Mouse (Mus musculus) heart, adult 2 months (tissue): ENCODE data around the gene Pla2g6.

Source experiments
- EP300 ChIP-seq: fragments of 200-500 bp; IDR thresholded peaks from 2 replicates; pipeline ENCODE4 v1.6.1; 2011; ENCODE audit warnings: low read depth, low read length, control low read depth; ENCODE audit not compliant: insufficient read depth
- POLR2A ChIP-seq: fragments of 200-500 bp; IDR thresholded peaks from 2 replicates; pipeline ENCODE4 v1.6.1; 2011; ENCODE audit warnings: mild to moderate bottlenecking, low read depth, low read length, control low read depth; ENCODE audit not compliant: insufficient read depth

DNA sequence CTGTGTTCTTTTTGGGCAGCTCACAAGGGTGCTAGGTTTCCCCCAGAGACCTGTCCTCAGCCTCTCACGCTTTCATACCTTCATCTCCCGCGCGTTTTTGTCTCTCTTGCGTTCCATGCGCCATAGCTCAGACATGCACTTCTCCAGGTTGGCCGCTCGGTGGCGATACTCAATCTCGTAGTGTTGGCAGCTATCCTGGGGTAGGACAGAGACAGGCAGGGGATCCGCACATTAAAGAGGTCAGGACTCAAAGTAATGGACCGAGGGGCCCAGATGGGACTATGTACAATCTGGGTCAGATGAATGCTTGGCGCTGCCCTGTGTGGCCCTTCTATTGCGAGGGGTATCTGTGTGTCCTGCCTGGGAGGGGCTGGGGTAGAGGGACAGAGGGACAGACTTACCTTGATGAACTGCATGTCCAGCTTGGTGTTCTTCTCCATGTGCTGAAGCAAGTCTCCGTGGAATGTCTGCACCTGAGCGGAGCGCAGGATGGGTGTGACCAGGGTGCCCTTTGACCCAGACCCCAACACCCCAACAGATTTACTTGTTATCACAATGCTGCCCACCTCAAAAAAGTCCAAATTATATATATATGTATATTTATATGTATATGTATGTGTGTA lies 57.0 kb downstream of the Pla2g6 start:
- no peak for TF ChIP-seq POLR2A
- TF ChIP-seq EP300 = no peak
